Mouse (Mus musculus) C2C12 (cell line): ENCODE results near the gene Esyt3. TPM values are rescaled to one million over a fixed set of nuclear protein-coding genes. Genes with fewer than 3 reads are reported as not detected.
A peak's percentile ranks its signal among the peaks of the same experiment; 100 is the strongest.

Experiments used
- H3K27me3 ChIP-seq: one replicate; pipeline ENCODE4 v1.6.1; 2011; ENCODE audit not compliant: control insufficient read depth, insufficient read depth, insufficient read length
- H3K36me3 ChIP-seq: one replicate; pipeline ENCODE4 v1.6.1; 2011; ENCODE audit not compliant: control insufficient read depth, insufficient read depth
- H3K4me3 ChIP-seq: one replicate; pipeline ENCODE4 v1.5.1; 2011; ENCODE audit warnings: mild to moderate bottlenecking, control low read depth; ENCODE audit not compliant: poor library complexity, insufficient read depth, severe bottlenecking
- H3K79me2 ChIP-seq: one replicate; pipeline ENCODE4 v1.6.1; 2011; ENCODE audit not compliant: control insufficient read depth, insufficient read depth
- H3K79me3 ChIP-seq: one replicate; pipeline ENCODE4 v1.6.1; 2011; ENCODE audit warnings: low read depth, control low read depth
- H3ac ChIP-seq: one replicate; pipeline ENCODE3; 2011; ENCODE audit warnings: low read depth; ENCODE audit not compliant: control insufficient read depth, insufficient read length
- CEBPB ChIP-seq: IDR thresholded peaks from one replicate; pipeline ENCODE4 v1.6.1; 2011; ENCODE audit warnings: low read depth, mild to moderate bottlenecking, control low read depth, moderate library complexity
- CTCF ChIP-seq: IDR thresholded peaks from one replicate; pipeline ENCODE4 v1.5.1; 2011; ENCODE audit not compliant: control insufficient read depth, insufficient read depth, insufficient read length
- FOSL1 ChIP-seq: IDR thresholded peaks from one replicate; pipeline ENCODE4 v1.8.0; 2011; ENCODE audit warnings: mild to moderate bottlenecking, low read length; ENCODE audit not compliant: poor library complexity, insufficient read depth, severe bottlenecking
- MAX ChIP-seq: IDR thresholded peaks from one replicate; pipeline ENCODE4 v1.6.1; 2011; ENCODE audit warnings: mild to moderate bottlenecking, control low read depth
- MYOD1 ChIP-seq: IDR thresholded peaks from one replicate; pipeline ENCODE4 v1.6.1; 2011; ENCODE audit warnings: low read depth; ENCODE audit not compliant: control insufficient read depth, insufficient read length
- MYOG ChIP-seq: IDR thresholded peaks from one replicate; pipeline ENCODE4 v1.6.1; 2011; ENCODE audit not compliant: control insufficient read depth, insufficient read length; ENCODE audit errors: extremely low read depth
- USF1 ChIP-seq: IDR thresholded peaks from one replicate; pipeline ENCODE4 v1.6.1; 2011; ENCODE audit warnings: low read depth, mild to moderate bottlenecking, control low read depth, moderate library complexity
- polyA plus RNA-seq: library from polyadenylated mRNA; unstranded; fragments of >200 nt; fragmentation: generic; extraction: Trizol; gene quantifications from one replicate; pipeline ENCODE4 v1.2.1, GENCODE M21; 2012; ENCODE audit warnings: missing spikeins

Esyt3 gene
- polyA plus RNA-seq, 1 experiment = not detected

GRCm38 (mm10) chr9:99393146-99393545 lies 34.8 kb upstream of the Esyt3 start:
- no peak overlapping the region for H3K4me3 ChIP-seq
- no peaks in the 10 kb centered on the region for H3K27me3 ChIP-seq
- TF ChIP-seq CTCF (no peak), USF1 (no peak), CEBPB (no peak), MYOD1 (no peak), FOSL1 (no peak), MYOG (no peak), MAX (no peak)
- H3K79me2 ChIP-seq = no peaks in the 10 kb centered on the region
- H3ac ChIP-seq = no peak overlapping the region
- no peaks in the 10 kb centered on the region for H3K36me3 ChIP-seq
- no peaks in the 10 kb centered on the region for H3K79me3 ChIP-seq

- Histone ChIP-seq H3K4me3 (no peak overlapping the region), H3K27me3 (no peaks in the 10 kb centered on the region), H3ac (no peak overlapping the region), H3K79me2 (no peaks in the 10 kb centered on the region), H3K79me3 (no peaks in the 10 kb centered on the region), H3K36me3 (no peaks in the 10 kb centered on the region)
- no peak for TF ChIP-seq MAX
- no peak for TF ChIP-seq CEBPB
- no peak for TF ChIP-seq MYOG
- no peak for TF ChIP-seq CTCF
- TF ChIP-seq MYOD1 = no peak
- TF ChIP-seq FOSL1 = no peak
- TF ChIP-seq USF1 = no peak
These were observed 33.2 kb upstream of the Esyt3 start for GRCm38 (mm10) chr9:99391557-99391956.

GRCm38 (mm10) chr9:99390716-99391115 lies 32.4 kb upstream of the Esyt3 start:
- Histone ChIP-seq H3K27me3 (no peaks in the 10 kb centered on the region), H3K4me3 (no peak overlapping the region), H3K79me2 (no peaks in the 10 kb centered on the region), H3K36me3 (no peaks in the 10 kb centered on the region), H3K79me3 (no peaks in the 10 kb centered on the region), H3ac (no peak overlapping the region)
- no peak for TF ChIP-seq USF1
- TF ChIP-seq MYOG = no peak
- TF ChIP-seq CEBPB = no peak
- TF ChIP-seq CTCF = no peak
- no peak for TF ChIP-seq FOSL1
- TF ChIP-seq MAX = no peak
- no peak for TF ChIP-seq MYOD1

- TF ChIP-seq MYOD1 (no peak), FOSL1 (no peak), USF1 (no peak), MYOG (no peak), CTCF (no peak), CEBPB (no peak), MAX (no peak)
- H3K27me3 ChIP-seq = no peaks in the 10 kb centered on the region
- no peak overlapping the region for H3ac ChIP-seq
- no peaks in the 10 kb centered on the region for H3K79me2 ChIP-seq
- H3K79me3 ChIP-seq = no peaks in the 10 kb centered on the region
- no peak overlapping the region for H3K4me3 ChIP-seq
- no peaks in the 10 kb centered on the region for H3K36me3 ChIP-seq
These were observed 31.8 kb upstream of the Esyt3 start for GRCm38 (mm10) chr9:99390201-99390600.

- Histone ChIP-seq H3K79me2 (no peaks in the 10 kb centered on the region), H3K4me3 (no peak overlapping the region), H3K79me3 (no peaks in the 10 kb centered on the region), H3K27me3 (no peaks in the 10 kb centered on the region), H3ac (no peak overlapping the region), H3K36me3 (no peaks in the 10 kb centered on the region)
- no peak for TF ChIP-seq CTCF
- no peak for TF ChIP-seq MYOD1
- TF ChIP-seq CEBPB = no peak
- TF ChIP-seq MYOG = no peak
- TF ChIP-seq USF1 = no peak
These were observed 31.1 kb upstream of the Esyt3 start for GRCm38 (mm10) chr9:99389506-99389905.

GRCm38 (mm10) chr9:99388856-99389255 lies 30.5 kb upstream of the Esyt3 start:
- Histone ChIP-seq H3K36me3 (no peaks in the 10 kb centered on the region), H3K27me3 (no peaks in the 10 kb centered on the region), H3K79me3 (no peaks in the 10 kb centered on the region), H3ac (no peak overlapping the region), H3K4me3 (no peak overlapping the region), H3K79me2 (no peaks in the 10 kb centered on the region)
- TF ChIP-seq MYOD1 = no peak
- TF ChIP-seq FOSL1 = peak; percentile 74
- no peak for TF ChIP-seq MYOG
- no peak for TF ChIP-seq MAX
- TF ChIP-seq CTCF = no peak
